Mouse (Mus musculus) gastrocnemius, postnatal 14 days (tissue): Measurements from ENCODE around the gene Gpr176. TPM values are rescaled to one million over a fixed set of nuclear protein-coding genes. Genes with fewer than 3 reads are reported as not detected.

Experiments
- DNase-seq: peaks from one replicate; pipeline ENCODE4 v3.0.0; 2021; ENCODE audit warnings: mixed read lengths
- intact Hi-C: fragments of 180-260 bp; cut with DNase I; formaldehyde crosslinking; loops from one replicate; pipeline ENCODE4 v1.15.1; 2025; ENCODE audit warnings: low total_unique reads
- total RNA-seq, 2 experiments: library from RNA; stranded (reverse); gene quantifications; 2 replicates each; pipeline ENCODE4 v1.2.3; 2021

Gpr176 gene
- total RNA-seq, 2 experiments from 2014 or later: 0.20 to 0.23 TPM

DNA sequence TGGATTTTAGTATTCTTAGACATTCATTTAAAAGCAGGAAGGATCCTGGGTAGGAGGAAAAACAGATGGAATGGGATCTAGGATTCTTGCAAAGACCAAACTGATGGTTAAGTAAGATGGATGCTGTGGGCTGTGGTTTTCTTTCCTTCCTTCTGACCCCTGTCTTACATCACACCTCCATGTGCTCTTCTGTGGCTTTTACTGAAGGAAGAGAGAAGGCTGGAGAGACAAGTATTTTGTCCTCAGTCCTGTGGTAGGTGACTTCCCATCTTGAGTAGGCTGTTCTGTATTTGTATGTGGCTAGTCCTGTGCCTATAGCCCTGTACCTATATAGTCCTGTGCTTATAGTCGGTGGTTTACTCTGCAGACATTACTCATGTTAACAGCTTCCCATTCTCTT is 2.3 kb upstream of the Gpr176 start:
- DNase-seq: no peak
- intact Hi-C loops: no loop called here

DNA sequence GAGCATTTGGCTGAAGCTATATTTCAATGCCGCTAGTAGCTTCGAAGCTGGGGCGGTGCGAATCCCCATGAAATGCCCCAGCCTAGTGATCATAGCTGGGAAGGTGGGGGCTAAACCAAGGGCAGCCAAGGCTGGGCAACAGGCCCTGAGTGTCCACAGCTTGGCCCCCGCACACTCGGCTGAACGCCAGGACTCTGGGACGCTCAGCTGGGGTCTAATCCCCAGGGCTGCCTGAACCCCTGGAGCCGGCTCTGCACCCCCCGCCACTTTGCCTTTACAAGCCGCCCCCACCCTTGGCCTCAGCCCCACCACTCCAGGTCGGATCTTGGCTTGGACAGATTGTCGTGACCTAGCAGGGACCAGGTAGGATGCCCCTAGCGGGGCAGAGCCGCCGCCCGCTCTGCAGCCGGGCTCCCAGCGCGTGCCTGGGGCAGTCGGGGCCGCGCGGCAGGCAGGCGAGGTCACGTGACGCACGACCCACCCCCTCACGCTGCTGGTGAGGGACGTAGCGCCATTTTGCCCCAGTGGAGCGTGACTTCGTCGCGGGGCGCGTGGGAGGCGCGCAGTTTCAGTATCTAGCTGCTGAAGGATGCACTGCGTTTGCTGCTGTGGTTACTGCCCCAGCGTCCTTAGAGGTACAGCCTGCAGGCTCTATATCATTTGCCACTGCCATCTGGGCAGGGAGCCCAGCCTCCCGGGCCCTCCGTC is 507 bp upstream of the Gpr176 start:
- peak; percentile 65 for DNase-seq
- intact Hi-C loops: no loop called here

DNA sequence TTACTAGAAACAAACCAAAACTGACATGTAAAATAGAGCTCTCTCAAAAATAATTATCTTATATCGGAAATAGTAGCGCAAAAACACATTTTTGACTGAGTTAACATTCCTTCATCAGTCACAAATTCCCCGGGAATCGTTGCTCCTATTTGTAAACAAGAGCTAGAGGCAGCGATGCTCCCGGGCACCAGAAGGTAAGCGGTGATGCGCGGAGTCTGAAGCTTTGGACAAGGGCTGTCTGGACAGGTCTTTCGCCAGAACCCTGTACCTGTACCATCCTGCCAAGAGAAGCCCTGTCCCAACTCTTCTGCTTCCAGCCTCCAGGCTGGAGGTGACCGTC is 688 bp downstream of the Gpr176 start:
- intact Hi-C loops: no loop called here
- no peak for DNase-seq

DNA sequence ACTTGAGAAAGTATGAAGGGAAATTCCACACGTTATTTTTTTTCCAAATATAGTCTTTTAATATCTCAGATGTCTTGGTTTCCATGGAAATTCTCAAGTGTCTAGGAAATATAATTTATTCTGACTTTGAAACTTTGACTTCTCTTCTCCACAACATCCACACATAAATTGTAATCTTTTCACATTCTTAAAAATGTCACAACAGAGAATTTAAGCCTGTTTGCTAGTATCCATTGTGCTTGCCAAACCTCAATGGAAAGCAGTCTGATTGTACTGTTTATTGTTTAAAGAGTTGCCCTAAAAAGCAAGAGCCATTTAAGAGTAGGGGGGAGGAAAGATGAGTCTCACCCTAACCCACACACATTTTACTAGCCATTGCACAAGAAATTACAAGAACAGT is 1.4 kb downstream of the Gpr176 start:
- intact Hi-C loops: no loop called here
- DNase-seq: no peak

DNA sequence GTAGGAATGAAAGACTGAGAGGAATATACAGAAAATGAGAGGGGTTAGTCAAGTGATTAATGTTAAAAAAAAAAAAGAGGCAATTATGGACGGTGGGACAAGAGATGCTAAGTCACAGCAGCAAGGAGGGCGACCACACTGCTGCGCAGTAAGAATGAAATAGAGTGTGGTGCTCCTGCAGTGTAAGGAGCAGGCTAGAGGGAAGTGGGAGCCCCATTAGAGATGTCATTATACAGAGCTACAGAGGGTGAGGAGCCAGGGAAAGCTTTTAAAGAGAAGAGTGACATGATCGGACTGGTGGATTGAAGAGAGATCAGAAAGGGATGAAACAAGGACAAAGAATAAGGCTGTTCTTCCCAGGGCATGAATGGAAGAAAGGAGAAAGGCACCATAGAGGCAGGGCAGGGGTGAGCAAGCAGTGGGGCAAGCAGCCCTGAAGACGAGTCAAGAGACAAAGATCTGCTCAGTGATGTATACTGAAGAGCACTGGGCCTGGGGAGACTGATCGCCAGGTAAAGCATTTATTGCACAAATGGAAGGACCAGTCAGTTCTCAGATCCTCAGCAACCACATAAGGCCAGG is 18.0 kb downstream of the Gpr176 start:
- intact Hi-C loops: no loop called here
- DNase-seq: no peak

DNA sequence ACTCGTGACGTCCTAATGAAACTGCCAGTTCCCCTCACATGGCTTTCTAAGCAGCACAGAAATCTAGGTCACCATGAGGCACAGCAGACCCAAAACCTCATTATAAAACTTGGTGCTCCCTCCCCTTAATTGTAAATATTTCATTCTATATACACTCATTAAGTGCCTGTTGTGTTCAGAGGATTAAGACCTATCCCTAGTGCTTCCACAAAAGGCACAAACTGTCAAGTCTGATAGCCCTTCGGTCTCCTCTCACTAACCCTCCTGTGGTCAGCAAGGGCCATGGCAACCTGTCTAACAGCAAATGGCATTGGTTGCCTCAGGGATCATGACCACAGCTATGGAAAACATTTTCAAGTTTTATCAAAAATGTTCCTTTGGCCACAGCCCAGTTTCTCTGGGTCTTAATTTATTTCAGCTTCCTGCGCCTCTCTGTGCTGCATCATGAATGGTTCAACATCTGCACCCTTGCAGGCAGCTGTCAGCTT is 19.3 kb downstream of the Gpr176 start:
- no peak for DNase-seq
- intact Hi-C loops: no loop called here

DNA sequence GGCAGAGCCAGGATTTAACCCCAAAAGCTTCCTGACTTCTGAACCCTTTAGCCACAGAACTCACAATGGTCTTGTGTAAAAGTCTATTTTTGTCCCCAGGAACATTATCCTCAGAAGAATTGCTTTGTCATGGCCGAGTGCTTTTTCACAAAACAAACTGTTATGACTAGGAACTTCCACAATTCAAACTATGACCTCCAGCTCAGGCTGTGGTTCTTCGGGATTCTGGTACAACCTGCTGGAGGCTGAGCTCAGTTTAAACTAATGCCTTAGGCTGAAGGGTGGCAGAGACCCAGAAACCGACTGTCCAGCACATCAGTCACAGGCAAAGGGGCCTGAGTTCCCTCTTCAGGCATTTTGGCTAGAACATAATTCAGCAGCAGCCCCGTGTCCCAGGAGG is 19.7 kb downstream of the Gpr176 start:
- intact Hi-C loops: no loop called here
- DNase-seq: no peak

DNA sequence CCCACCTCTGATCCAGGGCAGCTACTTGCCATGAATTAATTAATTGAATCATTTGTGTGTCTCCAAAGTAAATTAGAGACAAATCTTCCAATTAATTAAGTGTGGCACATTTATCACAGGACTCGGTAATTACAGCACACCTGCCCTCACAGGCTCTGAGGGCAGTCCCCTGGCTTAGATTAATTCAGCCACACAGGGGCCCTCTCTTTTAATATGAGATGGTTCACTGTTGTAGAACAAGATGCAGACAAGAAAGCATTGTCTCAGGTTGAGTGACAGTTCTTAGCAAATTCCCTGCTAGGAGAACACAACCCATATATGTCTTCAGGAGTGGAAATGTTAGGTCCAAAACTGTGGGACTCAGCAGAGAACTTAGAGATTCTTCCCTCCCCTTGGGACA is 27.7 kb downstream of the Gpr176 start:
- intact Hi-C loops: no loop called here
- DNase-seq: no peak

DNA sequence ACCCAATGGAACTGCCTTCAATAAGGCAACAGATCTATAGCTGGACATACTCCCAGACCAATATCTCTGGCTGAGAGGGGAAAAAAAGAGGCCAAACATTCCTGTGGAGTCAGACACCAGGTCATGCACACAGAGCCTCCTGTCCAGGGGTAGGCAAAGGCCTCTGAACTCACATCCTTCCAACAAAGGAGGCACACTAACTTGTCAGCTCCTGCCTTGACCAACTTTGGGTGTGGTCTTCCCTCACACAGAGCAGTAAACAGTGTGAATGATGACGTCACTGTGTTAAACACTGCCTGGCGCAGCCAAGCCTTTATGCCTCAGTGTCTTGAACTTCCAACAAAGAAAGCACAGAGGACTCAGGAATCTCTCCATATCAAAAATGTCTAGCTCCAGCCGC is 29.3 kb downstream of the Gpr176 start:
- intact Hi-C loops: no loop called here

DNA sequence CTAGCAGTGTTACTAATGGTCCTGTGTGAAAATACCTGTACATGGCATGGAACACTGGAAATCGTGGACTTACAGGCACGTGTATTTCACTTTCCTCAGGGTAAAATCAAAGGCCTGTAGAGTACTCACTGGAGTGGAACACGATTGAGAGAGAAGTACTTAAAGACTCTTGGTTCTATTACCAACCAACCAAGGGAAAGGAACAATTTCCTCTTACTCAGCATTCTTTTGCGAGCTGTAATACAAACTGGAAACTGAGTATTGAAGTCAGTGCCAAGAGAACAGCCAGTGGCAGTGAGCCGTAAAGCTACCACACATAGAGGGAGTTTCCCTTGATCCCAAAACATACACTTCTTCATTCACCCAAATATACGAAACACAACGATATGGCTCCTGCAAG is 31.9 kb downstream of the Gpr176 start:
- intact Hi-C loops: no loop called here

More for the DNA sequence above, 29.3 kb downstream of the Gpr176 start:
- no peak for DNase-seq

DNA sequence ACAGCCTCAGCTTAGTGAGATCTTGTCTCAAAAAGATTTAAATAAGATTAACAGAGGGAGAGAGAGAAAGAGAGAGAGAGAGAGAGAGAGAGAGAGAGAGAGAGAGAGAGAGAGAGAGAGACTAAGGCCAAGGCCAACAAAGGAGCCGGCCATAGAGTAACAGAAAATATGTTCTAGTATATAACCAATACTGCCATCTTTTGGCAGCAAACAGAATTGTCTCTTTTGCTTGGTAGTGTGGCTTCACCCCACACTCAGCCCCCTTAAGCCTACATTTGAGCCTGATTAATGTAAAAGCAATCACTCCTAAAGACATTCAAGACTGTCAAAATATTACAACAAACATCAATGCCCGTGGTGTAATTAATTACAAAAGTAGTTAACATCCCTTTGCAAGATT is 37.1 kb downstream of the Gpr176 start:
- DNase-seq: no peak
- intact Hi-C loops: loop anchor here (5.0 kb wide), 1 partner anchor 69 kb away; no protein-coding TSS in a partner anchor

More for the DNA sequence above, 31.9 kb downstream of the Gpr176 start:
- DNase-seq: no peak

DNA sequence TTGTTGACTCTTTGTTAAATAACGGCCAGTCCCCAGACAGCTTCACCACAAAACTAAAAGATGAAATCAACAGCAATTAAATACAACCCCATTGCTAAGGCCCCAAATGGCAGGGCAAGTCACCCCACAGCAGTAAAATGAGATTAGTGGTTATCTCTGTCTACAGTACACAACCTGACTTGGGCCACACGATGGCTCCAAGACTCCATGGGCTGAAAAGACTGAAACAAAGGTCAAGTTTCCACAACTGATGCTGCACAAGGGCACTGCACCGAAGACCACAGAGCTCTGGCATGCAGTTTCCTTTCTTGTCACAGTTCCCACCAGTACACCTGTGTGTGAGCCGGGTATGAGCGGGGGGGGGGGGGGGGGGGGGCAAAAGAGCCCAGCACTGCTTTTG is 50.6 kb downstream of the Gpr176 start:
- intact Hi-C loops: no loop called here
- DNase-seq: no peak

DNA sequence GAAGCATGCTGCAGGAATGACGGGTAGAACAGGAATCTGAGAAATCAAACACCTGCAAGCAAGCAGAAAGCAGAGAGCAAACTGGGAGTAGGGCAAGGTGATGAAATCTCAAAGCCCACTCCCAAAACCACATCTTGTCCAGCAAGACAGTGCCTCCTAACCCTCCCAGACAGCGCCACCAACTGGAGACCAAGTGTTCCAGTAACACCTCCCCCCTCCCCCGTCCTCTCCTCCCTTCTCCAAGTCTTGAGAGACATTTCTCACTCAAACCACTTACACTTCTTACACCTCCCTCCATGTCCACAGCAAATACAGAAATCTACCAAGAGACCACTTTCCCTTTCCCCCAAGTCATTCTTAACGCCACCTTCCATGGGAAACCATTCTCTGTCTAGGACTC is 51.4 kb downstream of the Gpr176 start:
- no peak for DNase-seq
- intact Hi-C loops: no loop called here

DNA sequence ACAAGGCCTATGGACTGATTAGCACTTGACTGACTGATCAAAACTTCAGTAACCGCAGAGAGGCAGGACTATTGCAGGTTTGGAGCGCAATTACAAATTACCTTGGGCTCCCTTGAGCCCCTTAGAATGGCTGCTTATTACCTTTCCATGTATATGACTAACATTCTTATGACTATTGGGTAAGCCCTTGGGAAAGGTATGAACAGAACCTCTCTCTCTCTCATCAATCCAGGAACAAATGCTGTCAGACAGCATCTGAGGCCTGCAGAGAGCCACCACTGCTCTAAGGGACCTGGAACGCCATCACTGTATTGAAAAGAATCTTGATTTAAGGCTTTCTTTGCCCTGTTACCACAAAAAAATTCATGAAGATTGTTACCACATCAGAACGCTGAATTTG is 52.1 kb downstream of the Gpr176 start:
- DNase-seq: no peak
- intact Hi-C loops: no loop called here

DNA sequence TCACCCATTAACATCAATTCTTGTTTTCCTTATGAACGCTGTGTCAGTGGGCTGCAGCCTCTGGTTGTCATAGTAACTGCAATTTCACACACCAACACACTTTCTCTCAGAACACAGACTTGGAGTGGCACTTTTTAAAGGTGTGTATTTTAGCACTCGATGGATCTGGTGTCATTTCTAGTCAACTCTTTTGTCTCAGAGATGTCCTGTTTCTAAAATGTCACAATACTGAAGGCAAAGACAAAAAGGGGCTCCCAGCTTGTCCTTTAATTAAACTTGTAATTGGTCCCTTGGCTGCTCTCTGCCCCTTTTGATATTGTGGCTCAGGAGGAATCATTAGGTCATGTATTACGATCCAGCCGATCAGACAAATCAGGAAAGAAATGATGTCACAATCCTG is 52.7 kb downstream of the Gpr176 start:
- no peak for DNase-seq
- intact Hi-C loops: no loop called here

DNA sequence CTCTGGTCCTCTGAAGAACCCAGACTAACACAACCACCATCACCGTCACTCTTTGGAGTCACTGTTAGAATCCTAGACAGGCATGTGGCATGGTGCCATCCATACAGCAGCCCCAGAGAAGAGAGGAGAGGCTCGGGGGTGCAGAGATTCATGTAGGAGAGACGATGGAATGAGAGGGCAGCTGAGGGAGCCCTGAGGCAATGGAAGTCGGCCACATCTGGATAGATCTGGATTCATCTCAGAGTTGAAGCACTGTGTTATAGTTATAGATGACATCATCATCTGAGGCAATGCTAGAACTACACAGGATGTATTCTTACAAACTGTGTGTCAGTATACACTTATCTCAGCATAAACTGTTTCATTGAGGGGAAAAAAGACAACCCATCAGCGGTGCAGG is 54.0 kb downstream of the Gpr176 start:
- no peak for DNase-seq
- intact Hi-C loops: no loop called here

DNA sequence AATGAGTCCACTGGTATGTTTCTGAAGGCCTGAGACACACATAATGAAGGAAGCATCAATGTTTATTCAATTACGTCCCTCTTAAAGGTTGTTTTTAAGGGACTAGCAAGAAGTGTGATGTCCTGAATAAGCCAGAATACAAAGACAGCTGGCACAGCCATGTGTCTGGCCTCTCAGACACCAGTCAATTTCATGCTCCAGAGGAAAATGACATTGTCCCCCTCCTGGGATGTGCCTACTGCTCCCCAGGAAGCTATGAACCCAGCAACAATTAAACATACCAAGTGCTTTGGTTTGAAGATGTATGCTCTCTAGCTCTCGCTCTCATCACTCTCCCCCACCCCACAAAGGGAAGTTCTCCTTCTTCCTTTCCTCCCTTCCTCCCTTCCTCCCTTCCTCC is 56.3 kb downstream of the Gpr176 start:
- DNase-seq: no peak
- intact Hi-C loops: no loop called here

DNA sequence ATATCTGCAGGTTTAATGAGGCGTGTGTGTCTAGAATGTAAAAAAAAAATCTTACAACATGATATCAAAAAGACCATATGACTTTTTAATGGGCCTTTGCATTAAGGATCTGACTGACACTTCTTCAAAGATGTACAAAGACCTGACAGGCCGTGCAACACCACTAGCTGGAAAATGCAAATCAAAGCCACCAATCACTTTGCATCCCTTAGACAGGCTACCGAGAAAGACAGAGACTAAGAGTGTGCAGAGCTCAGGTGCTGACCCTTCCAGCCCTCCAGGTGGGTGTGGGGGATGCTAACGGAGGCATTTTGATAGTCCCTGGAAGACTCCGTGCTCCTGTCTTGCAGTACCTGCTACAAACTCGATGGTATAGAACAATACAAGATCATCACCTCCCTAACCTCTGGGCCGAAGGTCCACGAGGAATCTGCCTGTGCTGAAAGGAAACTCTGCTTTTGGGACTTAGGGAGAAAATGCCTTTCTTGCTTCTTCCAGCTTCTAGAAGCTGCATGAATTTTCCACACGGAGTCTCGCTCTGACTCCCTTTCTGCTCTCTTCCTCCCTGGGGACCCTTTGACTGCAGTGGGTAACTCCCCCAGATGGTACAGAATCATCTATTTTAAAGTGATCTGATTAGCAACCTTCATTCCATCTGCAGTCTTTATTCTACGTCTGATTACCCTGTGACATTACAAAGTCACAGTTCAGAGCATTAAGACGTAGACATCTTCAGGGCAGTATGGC is 57.4 kb downstream of the Gpr176 start:
- intact Hi-C loops: no loop called here
- DNase-seq: no peak

DNA sequence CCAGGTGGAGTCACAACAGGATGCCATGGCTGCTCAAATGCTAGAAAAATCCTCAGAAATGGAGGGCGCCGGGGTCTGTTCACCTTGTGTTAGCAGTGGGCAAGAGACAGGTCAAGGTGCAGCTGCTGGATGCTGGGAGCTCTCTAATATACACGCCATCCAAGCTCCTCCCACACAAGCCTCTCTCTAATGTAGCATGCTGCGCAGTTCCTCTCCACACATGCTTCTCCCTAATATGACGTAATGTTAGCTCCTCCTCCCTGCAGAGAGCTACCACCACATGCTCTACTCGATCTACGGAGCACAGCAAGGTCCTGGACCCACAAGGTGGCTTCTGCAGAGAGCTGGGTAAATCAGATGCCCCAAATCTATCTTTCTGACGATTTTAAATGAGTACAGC is 65.7 kb downstream of the Gpr176 start:
- intact Hi-C loops: no loop called here
- DNase-seq: no peak

DNA sequence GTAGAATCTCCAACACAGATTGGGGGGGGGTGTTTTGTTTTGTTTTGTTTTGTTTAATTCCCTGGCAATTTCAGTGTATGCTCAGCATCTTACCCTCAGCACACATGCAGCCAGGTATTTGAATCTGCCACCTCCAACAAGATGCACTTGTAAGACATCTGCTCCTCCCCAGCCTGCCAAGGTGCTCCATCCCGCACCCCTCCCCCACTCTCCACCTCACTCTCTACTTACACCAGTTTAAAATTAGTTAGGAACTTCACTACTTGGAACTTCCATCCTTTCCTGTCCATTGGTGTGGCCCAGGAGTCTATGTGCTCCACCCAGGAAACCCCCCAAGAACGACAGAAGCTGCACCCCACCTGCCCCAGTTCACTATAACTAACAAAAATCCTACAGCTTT is 66.3 kb downstream of the Gpr176 start:
- intact Hi-C loops: no loop called here

DNA sequence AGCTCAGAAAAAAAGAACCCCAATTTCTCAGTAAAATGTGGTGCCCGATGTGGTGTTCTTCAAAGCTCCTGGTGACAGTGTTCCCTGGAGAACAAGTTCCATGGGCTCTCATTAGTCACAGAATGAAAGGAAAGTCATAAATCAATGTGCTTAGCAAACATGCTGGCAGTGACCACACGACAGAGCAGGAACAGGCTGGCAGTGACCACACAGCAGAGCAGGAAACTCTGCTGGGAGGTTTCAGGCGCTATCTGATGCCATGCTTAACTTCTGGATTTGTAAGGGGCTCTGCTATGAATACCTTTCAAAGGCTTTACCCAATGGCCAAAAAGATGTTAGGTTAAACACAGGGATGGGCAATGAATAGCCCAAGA is 66.7 kb downstream of the Gpr176 start:
- intact Hi-C loops: no loop called here
- DNase-seq: no peak

More for the DNA sequence above, 66.3 kb downstream of the Gpr176 start:
- no peak for DNase-seq
